Mouse (Mus musculus): ENCODE data around the gene Tnnc2.

GRCm38 (mm10) chr2:164734839-164735238, 44.9 kb downstream of the Tnnc2 start:
- TF ChIP-seq CTCF (IDR thresholded peaks at IDR 0.05; ENCODE audit: extremely low read depth, insufficient read depth, insufficient read length, insufficient replicate concordance) (no peak), POLR2A (IDR thresholded peaks at IDR 0.05; ENCODE audit: low read depth, low read length) (no peak)

All from spleen, adult 2 months (tissue).